Mouse (Mus musculus): ENCODE results near the gene Pxn.

Gene Pxn

DNA sequence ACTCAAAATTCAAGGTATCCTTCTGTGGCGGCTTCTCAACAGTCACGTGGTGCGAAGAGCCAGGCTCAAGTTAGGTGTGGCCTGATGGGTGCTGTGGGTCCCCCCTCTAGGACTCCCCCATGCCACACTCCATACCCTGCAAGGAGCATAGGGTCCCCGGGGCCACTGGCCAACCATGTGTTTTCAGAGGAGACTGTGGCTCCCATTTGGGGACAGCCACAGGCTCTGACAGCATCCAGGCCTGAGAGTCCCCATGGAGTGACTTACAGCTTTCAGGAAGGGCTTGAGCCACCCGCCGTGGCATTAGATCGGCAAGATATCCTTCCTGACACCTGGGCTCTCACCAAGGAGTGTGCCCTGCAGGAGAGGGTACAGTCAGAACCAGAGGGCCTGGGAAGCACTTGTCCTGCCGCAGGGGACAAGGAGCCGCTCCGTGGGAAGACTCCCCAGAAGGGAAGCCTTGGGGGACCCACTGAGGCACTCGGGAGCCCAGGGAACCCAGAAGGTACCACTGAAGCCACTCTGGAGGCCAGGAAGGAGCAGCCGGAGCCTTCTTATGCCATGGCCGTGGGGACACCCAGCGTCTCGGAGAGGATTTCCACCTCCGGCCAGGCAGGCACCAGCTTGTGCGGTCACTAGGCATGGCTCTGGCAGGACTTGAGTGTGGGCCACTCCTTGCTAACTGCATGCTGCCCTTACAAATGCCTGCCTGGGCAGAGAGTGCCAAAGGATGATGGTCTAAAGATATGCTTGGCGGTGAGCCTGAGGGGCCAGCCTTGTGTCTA lies 42.2 kb downstream of the Pxn start:
- intact Hi-C loops (cut with DNase I) = no loop called here

DNA sequence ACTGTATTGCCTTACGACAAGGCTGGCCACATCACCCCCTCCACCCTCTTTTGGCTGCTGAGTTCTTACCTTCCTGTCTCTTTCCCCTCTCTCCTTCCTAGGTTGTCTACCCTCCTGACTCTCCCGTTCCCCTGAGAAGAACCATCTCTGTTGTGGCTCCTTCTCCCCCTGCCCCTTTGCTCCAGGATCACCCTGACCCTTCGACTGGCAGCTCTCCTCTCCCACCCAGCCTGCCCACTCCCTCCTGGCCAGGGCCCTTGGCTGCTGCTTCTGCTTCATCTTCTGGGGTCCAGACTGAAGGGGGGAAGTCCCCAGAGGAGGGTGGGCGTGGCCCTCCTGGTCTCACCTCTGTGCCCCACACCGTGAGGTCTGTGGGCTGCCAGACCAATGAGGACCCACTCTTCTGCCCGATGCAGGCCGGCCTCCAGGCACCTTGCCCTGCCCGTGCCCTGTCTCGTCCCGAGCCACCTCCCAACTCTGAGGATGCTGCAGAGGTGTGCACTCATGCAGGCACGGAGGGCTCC lies 44.1 kb downstream of the Pxn start:
- intact Hi-C loops (cut with DNase I) = no loop called here

DNA sequence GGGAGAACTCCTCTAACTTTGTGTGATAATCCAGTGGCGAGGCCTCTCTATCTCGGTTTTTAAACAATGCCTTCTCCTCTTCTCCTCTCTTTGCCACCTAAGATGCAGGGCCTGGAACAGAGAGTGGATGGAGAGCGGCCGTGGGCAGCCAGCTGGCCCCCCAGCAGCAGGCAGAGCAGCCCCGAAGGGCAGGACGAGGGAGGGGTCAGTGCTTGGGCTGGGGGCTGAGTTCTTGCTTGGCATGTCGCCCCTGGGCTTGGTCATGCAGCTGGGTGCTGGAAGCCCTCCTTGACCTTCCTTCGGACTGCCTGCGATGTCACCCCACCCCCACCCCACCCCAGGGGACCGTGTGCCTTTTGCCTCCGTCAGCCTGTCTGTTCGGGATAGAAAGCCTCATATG lies 44.9 kb downstream of the Pxn start:
- intact Hi-C loops (cut with DNase I) = no loop called here

DNA sequence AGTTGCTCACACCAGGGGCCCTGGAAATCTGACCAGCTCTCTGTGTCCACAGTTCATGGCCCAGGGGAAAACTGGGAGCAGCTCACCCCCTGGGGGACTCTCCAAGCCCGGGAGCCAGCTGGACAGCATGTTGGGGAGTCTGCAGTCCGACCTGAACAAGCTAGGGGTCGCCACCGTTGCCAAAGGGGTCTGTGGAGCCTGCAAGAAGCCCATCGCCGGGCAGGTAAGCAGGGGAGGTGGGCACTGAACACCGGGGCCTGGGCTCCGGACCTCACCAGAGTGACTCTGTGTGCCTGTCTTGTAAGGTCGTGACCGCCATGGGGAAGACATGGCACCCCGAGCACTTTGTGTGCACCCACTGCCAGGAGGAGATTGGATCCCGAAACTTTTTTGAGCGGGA lies 45.3 kb downstream of the Pxn start:
- intact Hi-C loops (cut with DNase I) = no loop called here

DNA sequence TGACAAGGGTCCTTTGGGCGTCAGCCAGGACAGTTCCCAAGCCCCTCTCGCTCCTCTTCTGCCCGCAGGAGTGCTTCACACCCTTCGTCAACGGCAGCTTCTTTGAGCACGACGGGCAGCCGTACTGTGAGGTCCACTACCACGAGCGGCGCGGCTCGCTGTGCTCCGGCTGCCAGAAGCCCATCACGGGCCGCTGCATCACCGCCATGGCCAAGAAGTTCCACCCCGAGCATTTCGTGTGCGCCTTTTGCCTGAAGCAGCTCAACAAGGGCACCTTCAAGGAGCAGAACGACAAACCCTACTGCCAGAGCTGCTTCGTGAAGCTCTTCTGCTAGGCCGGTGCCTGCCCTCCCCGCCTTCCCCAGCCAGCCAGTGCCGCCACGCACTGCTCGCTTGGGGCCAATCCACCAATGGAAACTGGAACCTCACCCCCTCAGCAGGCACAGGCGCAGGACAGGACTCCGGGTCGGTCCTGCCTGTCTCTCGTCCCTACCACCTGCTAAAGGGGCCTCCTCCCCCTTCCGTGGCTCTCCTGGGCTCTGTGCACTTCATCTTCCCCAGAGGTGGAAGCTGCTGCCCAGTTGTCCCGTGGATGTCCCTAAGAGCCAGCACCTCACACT lies 47.4 kb downstream of the Pxn start:
- intact Hi-C loops (cut with DNase I) = no loop called here

DNA sequence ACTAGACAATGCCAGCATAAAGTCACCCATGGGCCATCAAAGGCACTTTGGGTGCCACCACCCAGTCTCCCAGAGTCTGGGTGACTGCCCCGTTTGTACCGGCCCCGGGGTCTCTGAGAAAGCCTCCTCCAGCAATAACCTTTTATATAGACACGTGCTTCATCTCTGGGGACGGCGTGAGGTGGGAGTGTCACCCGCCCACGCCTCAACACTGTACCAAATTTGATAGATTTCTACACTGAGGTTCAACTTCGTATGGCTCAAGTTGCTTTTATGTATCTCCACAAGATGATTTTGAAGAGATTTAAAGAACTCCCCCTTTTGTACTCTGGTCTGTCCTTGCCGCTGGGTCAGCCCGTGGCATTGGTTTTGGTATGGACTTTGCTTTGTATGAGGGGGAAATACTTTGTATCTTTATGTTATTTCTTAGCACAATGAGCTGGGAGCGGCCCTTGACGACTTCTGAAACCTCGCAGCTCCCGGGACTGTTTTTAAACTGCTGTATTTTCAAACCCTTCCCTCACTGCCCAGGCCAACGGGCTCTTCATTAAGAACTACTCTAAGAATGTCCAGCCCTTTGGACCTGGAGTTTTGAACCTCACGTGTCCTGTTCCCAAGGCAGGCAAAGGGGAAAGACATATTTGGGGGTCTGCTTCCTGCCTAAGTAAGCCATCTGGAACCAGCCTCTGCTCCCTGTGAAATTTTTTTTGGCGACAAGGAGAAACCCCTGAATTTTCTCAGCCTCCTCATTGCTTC lies 48.2 kb downstream of the Pxn start:
- intact Hi-C loops (cut with DNase I) = no loop called here

DNA sequence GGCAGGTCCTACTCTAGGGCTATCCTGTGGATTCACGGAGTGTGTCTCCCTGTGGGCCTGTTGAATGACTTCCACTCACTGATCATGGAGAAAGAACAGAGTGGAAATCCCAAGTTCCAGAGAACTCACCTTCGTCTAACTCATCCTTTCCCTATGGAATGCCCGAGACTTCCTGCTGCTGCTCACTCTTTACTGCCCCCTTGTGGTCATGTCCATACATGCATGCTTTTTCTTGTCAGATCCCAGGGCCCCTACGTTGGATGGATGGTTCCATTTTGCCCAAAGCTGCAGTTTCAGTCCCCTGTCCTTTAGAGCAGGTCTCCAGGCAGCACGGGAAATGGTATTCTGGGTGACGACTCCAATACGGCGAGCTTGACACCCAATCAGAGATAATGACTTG lies 49.7 kb downstream of the Pxn start:
- intact Hi-C loops (cut with DNase I) = no loop called here

DNA sequence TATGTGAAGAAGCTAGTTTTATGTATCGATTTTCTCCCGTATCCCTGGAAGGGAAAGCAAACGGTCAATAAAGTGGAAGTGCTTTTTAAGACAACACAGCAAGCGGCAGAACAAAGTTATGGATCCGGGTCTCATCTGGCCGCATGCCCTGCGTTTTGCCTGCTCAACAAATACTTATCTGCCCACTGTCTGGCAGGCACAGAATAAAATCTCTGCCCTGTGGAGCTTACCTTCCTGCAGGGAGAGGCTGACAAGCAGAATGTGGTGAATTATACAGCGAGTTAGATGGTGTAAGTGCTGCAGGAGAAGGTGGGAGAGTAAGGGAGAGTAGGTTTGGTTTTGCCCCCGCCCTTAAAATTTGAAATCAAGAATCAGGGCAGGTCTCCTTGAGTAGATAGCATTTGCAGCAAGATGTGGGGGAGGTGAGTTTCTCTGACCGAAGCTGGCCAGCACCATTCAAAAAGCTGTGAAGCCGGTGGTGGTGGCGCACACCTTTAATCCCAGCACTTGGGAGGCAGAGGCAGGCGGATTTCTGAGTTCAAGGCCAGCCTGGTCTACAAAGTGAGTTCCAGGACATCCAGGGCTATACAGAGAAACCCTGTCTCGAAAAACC lies 51.8 kb downstream of the Pxn start:
- intact Hi-C loops (cut with DNase I) = no loop called here

DNA sequence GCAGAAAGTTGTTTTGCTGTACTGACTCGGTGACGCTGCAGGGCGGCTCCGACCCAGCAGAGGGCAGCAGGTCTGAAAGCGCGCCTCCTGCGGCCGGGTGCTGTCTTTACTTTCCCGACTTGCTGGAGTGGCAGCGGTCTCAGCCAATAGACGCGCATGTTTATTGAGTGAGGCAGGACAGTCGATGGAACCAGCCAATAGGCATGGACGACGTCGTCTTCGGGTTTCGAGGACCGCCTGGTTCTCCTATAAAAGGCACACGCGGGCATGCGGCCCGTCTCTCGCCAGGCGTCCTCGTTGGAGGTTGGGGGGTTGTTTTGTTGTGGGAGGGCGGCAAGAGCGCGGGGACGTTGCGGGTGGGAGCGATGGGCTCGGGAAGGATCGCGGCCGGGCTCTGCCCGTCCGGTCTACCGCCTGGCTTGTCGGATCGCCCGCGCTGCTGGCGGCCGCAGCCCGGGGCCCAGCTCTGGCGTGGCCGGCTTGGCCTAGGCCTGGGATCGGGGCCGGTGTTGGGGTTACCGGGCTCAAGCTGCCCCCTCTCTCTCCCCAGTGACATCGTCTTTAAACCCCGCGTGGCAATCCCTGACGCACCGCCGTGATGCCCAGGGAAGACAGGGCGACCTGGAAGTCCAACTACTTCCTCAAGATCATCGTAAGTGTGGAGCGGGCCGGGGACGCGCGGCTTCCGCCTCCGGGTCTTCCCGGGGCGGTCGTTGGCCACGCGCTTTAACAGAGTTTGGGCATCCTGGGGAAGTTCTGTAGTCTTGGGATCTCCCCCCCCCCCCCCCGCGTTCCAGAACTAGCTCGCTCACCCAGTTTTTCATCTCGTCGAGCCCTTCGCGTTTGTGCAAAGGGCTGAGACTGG lies 53.0 kb downstream of the Pxn start, which contains the start of gene Rplp0:
Gene Rplp0, plus strand, starts transcription at position 231 of the 865 bp plus-strand sequence.
- intact Hi-C loops (cut with DNase I) = no loop called here

DNA sequence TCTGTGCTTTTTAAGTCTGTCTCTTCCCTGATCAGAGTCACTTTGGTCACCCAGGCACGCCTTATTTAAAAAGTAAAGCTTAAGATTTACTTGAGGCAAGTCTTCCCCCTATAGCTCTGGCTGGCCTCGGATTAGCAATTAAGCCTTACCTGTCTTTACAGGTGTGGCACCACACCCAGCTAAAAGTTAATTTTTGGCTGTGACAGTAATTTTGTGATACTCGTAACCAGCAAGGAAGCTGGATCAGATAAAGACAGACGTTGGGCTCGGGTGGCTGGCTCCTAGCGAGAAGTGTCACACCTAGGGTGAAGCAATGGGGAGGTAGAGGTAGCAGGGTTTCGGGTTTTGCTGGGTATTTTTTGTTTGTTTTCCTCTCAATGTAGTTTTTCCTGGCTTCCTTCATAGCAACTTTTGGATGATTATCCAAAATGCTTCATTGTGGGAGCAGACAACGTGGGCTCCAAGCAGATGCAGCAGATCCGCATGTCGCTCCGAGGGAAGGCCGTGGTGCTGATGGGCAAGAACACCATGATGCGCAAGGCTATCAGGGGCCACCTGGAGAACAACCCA lies 53.9 kb downstream of the Pxn start:
- intact Hi-C loops (cut with DNase I) = no loop called here

DNA sequence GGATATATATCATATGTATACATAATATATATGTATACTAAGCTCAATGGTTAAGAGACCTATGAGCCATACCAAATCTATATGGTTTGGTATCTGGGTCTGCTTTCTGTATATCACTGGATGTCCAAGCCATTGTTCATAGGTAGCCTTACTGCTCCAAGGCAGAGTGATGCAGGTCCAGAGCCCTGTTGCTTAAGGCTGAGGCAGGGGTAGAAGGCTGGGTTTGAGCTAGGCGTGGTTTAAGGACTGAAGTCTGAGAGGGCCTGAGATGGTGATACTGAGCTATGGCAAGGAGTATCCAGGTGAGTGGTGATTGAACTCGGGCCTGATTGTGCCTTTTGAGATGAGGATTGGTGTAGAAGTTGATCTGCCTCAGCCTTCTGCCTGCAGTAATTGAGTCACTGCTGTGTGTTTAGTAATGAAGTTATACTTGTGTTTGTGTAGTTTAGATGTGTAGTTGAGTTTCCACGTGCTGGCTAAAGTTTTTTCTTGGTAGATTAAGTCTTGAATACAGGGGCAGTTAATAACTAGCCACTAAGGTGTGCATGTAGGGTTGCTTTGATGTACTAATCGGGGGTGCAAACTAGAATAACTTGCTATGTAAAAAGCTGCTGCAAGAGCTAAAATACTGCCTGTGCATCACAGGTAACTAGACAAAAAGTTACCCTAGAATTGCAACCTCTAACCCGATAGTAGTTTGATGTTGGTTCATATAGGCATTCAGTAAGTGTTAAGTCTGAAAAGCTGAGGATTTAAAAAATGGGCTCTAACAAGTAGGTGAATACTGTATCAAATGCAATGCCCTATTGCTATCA lies 57.5 kb downstream of the Pxn start:
- intact Hi-C loops (cut with DNase I) = no loop called here

DNA sequence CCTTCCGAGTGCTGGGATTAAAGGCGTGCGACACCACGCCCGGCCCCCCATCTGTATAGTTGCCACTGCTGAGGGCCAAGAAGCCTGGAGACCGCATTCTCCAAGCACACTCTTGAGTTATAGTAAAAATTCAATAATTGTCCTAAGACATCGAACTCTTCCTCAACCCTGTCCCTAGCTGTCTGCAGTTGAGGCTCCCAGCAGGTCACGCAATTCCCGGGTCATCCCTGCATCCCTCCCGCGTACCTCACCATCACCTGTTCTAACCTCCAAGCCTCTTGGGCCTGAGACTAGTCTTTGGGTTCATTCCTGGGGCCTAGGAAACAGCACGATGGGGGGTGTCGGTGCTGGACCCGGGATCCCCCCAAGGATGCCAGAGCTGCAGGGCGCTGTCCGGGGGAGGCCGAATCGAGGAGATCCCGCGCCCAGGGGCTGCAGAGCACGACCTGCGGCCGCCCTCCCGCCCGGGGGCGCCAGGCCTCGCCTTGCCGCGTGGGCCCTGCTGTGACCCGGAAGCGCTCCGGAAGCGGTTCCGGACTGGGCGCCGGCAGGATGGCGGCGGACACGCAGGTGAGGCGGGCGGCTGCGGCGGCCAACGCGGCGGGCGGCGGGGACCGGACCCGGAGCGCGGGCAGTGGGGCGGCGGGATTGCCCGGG lies 58.4 kb downstream of the Pxn start, which contains the start of gene Gcn1l1:
Gene Gcn1l1, plus strand, starts transcription at position 518 of the 657 bp plus-strand sequence.
- intact Hi-C loops (cut with DNase I) = loop anchor here (5.0 kb wide), 1 partner anchor 67 kb away; the partner anchor contains the start of gene Rab35

DNA sequence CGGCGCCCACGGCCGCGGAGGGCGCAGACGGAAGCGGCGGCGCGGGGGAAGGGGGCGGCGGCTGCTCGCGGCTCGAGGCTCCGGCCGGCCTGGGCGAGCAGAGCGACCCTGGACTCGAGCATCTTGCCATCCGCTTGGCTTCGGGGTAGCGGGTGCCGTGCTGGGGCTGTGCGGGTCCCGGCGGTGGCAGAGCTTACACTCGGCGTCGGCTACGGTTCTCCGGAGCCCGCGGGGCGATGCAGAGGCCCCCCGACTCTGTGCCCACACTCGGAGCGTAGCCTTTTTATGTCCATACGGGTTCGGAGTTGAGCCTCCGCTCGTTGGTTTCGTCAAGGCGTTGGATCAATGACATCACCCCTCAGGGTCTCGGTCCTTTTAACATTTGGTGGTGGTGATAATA lies 58.9 kb downstream of the Pxn start:
- intact Hi-C loops (cut with DNase I) = loop anchor here (5.0 kb wide), 1 partner anchor 67 kb away; the partner anchor contains the start of gene Rab35

DNA sequence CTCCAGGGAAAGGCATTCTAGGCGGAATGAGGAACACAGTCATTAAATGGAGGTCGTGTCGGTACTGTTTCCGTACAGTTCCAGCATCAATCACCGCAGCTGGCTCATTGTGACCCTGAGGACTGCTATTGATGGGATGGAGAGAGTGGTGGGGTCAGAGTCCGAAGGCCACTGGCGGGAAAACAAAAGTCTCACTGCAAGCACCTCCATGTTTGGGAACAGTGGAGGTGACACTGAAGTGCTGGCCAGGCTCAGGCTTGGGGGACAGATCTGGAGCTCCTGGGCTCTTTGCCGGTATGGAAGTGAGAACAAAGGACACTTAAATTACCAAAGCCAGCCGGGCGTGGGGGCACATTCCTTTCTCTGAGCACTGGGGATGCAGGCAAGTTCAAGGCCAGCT lies 62.2 kb downstream of the Pxn start:
- intact Hi-C loops (cut with DNase I) = loop anchor here (5.0 kb wide), 1 partner anchor 64 kb away; the partner anchor contains the start of gene Rab35

DNA sequence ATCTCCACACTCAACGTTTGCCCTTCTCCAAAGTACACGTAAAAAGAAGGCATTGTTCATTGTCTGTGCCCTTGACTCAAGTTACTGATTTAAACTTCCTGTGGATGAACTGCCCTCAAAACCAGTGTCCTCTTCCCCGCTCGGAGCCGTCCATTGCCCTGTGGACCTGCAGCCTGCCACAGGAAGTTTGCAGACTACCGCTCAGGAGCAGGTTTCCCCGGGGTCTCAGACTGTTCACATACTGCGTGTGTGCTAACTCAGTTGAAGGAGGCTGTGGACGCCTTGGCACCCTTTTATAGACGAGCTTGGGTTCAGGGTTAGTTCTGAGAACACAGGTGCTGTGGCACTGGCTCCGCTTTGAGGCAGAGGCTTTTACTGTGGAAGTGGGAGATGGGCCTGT lies 62.8 kb downstream of the Pxn start:
- intact Hi-C loops (cut with DNase I) = loop anchor here (5.0 kb wide), 1 partner anchor 63 kb away; the partner anchor contains the start of gene Rab35

DNA sequence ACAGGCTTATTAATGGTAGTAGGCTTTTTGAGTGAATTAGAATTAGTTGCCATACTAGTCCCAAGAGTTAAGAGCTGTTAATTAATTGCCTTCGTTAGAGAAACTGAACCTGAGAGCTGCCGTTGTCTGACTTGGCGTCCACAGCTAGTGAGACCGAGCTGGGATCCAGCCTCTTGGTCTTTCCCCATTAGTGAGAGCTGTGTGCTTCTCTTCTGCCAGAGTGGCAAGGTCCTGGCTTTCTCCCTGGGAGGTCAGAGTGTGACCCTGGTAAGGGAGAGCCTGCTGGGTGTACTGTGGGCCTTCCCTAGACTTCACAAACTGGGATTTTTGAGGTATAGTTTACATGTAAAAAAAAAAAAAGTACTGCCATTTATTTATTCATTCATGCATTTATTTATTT lies 63.2 kb downstream of the Pxn start:
- intact Hi-C loops (cut with DNase I) = loop anchor here (5.0 kb wide), 1 partner anchor 63 kb away; the partner anchor contains the start of gene Rab35

DNA sequence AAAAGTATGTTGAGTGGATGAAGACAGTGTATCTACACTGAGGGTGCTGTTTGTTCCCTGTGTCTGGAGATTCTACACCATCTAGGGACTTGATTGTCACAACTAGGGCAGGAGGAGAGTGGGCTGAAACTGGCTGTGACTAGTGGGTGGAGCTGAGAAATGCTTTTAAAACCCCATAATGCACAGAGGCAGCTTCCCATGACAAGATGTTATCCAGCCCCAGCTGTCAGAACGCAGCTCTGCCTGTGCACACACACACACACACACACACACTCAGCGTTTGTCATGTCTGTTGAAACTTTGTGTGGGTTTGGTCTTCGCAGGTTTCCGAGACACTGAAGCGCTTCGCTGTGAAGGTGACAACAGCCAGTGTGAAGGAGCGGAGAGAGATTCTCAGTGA lies 64.6 kb downstream of the Pxn start:
- intact Hi-C loops (cut with DNase I) = no loop called here
